Mouse (Mus musculus) MEL (cell line): ENCODE results near the gene Itga9.

Experiments used
- CHD2 ChIP-seq: IDR thresholded peaks from 2 replicates; pipeline ENCODE4 v1.6.1; 2011; ENCODE audit warnings: low read length, improper control_type of control experiment
- CTCF ChIP-seq, 3 experiments: IDR thresholded peaks in 2 of 3; conservative IDR thresholded peaks in 1 of 3; 2 replicates each; pipeline ENCODE4 v1.5.1; 2011 to 2012; ENCODE audit warnings: low read length in 3 of 3, low read depth in 2 of 3, mild to moderate bottlenecking in 2 of 3, improper control_type of control experiment in 1 of 3, inconsistent platforms in 1 of 3, mixed read lengths in 1 of 3, moderate library complexity in 1 of 3; ENCODE audit not compliant: control insufficient read depth in 1 of 3, insufficient read depth in 1 of 3, poor library complexity in 1 of 3, severe bottlenecking in 1 of 3
- ELF1 ChIP-seq: IDR thresholded peaks from 2 replicates; pipeline ENCODE4 v1.6.1; 2014; ENCODE audit warnings: low read depth, mild to moderate bottlenecking, inconsistent platforms, low read length, improper control_type of control experiment, moderate library complexity
- EP300 ChIP-seq, 2 experiments: IDR thresholded peaks; 2 replicates each; pipeline ENCODE4 v1.6.1; 2011; ENCODE audit warnings: improper control_type of control experiment in 2 of 2, low read length in 2 of 2, low read depth in 1 of 2, mild to moderate bottlenecking in 1 of 2
- MAZ ChIP-seq: IDR thresholded peaks from 2 replicates; pipeline ENCODE4 v1.6.1; 2012; ENCODE audit warnings: low read depth, mild to moderate bottlenecking, inconsistent platforms, low read length, improper control_type of control experiment
- MXI1 ChIP-seq: IDR thresholded peaks from 2 replicates; pipeline ENCODE4 v1.6.1; 2011; ENCODE audit warnings: mild to moderate bottlenecking, low read depth, low read length, improper control_type of control experiment
- MYC ChIP-seq: IDR thresholded peaks from 2 replicates; pipeline ENCODE4 v1.6.1; 2011; ENCODE audit warnings: low read depth, mild to moderate bottlenecking, low read length, improper control_type of control experiment, moderate library complexity
- POLR2AphosphoS2 ChIP-seq: IDR thresholded peaks from 2 replicates; pipeline ENCODE4 v1.6.1; 2011; ENCODE audit warnings: low read length, improper control_type of control experiment
- SMC3 ChIP-seq: IDR thresholded peaks from 2 replicates; pipeline ENCODE4 v1.6.1; 2011; ENCODE audit warnings: low read depth, low read length, improper control_type of control experiment
- USF1 ChIP-seq: IDR thresholded peaks from 2 replicates; pipeline ENCODE4 v1.6.1; 2014; ENCODE audit warnings: low read depth, mild to moderate bottlenecking, inconsistent platforms, low read length, improper control_type of control experiment, moderate library complexity
- ZNF384 ChIP-seq: IDR thresholded peaks from 2 replicates; pipeline ENCODE4 v1.6.1; 2012; ENCODE audit warnings: low read depth, mild to moderate bottlenecking, inconsistent platforms, low read length, improper control_type of control experiment

GRCm38 (mm10) chr9:118647495-118647894 lies 41.0 kb downstream of the Itga9 start:
- no peak for TF ChIP-seq ZNF384
- TF ChIP-seq USF1: no peak
- TF ChIP-seq CTCF (IDR thresholded peaks at IDR 0.05 in 2 of 3, conservative IDR thresholded peaks at IDR 0.05 in 1 of 3; ENCODE audit: control insufficient read depth in 1 of 3, insufficient read depth in 1 of 3, low read depth in 2 of 3, low read length in 3 of 3, poor library complexity in 1 of 3, severe bottlenecking in 1 of 3): no peak
- TF ChIP-seq MXI1: no peak
- no peak for TF ChIP-seq MAZ
- TF ChIP-seq POLR2AphosphoS2: no peak
- TF ChIP-seq ELF1: no peak
- TF ChIP-seq CHD2: no peak
- TF ChIP-seq MYC: no peak
- no peak for TF ChIP-seq SMC3
- TF ChIP-seq EP300 (IDR thresholded peaks at IDR 0.05; ENCODE audit: low read depth in 1 of 2, low read length in 2 of 2): no peak
